Mouse (Mus musculus) embryonic facial prominence, embryonic 12.5 days (tissue): ENCODE data around the gene Coa5. TPM values are rescaled to one million over a fixed set of nuclear protein-coding genes. Genes with fewer than 3 reads are reported as not detected.

Experiments used
- ATAC-seq: fragments of 200-750 bp; cut with Nextera tagmentation; 2 replicates; pipeline ENCODE4 v1.8.0; 2017; ENCODE audit not compliant: insufficient number of reproducible peaks, insufficient read depth, low FRiP score, low TSS enrichment
- H3K27ac ChIP-seq: fragments of 300-500 bp; sonication (generic); 2 replicates; pipeline ENCODE4 v1.5.1; 2016; ENCODE audit warnings: mild to moderate bottlenecking
- H3K27me3 ChIP-seq: fragments of 300-500 bp; sonication (generic); 2 replicates; pipeline ENCODE4 v1.6.1; 2016; ENCODE audit warnings: mild to moderate bottlenecking, moderate library complexity
- H3K36me3 ChIP-seq: fragments of 300-500 bp; sonication (generic); 2 replicates; pipeline ENCODE4 v1.6.1; 2016; ENCODE audit warnings: mild to moderate bottlenecking
- H3K4me1 ChIP-seq: fragments of 300-500 bp; sonication (generic); 2 replicates; pipeline ENCODE4 v1.6.1; 2016
- H3K4me2 ChIP-seq: fragments of 300-500 bp; sonication (generic); replicated peaks from 2 replicates; pipeline ENCODE4 v1.6.1; 2016; ENCODE audit warnings: mild to moderate bottlenecking, moderate library complexity
- H3K4me3 ChIP-seq: fragments of 300-500 bp; sonication (generic); 2 replicates; pipeline ENCODE4 v1.5.1; 2016; ENCODE audit warnings: mild to moderate bottlenecking
- H3K9ac ChIP-seq: fragments of 300-500 bp; sonication (generic); 2 replicates; pipeline ENCODE4 v1.6.1; 2016; ENCODE audit warnings: mild to moderate bottlenecking, moderate library complexity
- H3K9me3 ChIP-seq: fragments of 300-500 bp; sonication (generic); 2 replicates; pipeline ENCODE4 v1.6.1; 2016; ENCODE audit warnings: mild to moderate bottlenecking, moderate library complexity
- WGBS: fragments of 180-500 bp; shearing (Covaris S2); methylation state at CpG from one replicate; pipeline ENCODE4 v1.1.7; 2016; 5-methylcytosine and 5-hydroxymethylcytosine counted together
- polyA plus RNA-seq: library from polyadenylated mRNA; unstranded; fragments of >200 nt; fragmentation: Nextera tagmentation; extraction: Ambion mirVana; gene quantifications from 2 replicates; pipeline ENCODE4 v1.2.1, GENCODE M21; 2016

Coa5 gene
- 49.5 and 52.7 TPM in 2 replicates for polyA plus RNA-seq

GRCm38 (mm10) chr1:37429366-37430296 lies at the start of gene Coa5, which contains the start of gene Unc50:
Gene Coa5, minus strand, starts transcription at chr1:37430103.
Gene Unc50, plus strand, starts transcription at chr1:37430139.
- Histone ChIP-seq H3K9me3 (no peaks in the 10 kb centered on the region), H3K27me3 (no peaks in the 10 kb centered on the region), H3K36me3 (peaks cover 46% of the 10 kb centered on the region), H3K9ac (peak within 1 kb of the TSS; percentile 91), H3K4me1 (peaks cover 23% of the 10 kb centered on the region), H3K4me2 (peak within 1 kb of the TSS; percentile 74), H3K27ac (peak within 1 kb of the TSS; percentile 55; the same call in 1 of the 2 replicates), H3K4me3 (peak within 1 kb of the TSS; percentile 91)
- ATAC-seq: peak; percentile 98
- 4% methylated on average over 57 of the region's 57 CpGs for WGBS

GRCm38 (mm10) chr1:37479074-37479473 lies 49.2 kb upstream of the Coa5 start:
- Histone ChIP-seq H3K4me2 (no peak overlapping the region), H3K9me3 (no peaks in the 10 kb centered on the region), H3K27me3 (no peaks in the 10 kb centered on the region), H3K4me3 (no peak overlapping the region), H3K36me3 (no peaks in the 10 kb centered on the region), H3K9ac (no peak overlapping the region), H3K4me1 (no peaks in the 10 kb centered on the region), H3K27ac (no peak overlapping the region)
- 80% methylated on average over 9 of the region's 9 CpGs for WGBS
- no peak for ATAC-seq

- Histone ChIP-seq H3K27me3 (no peaks in the 10 kb centered on the region), H3K4me3 (no peak overlapping the region), H3K36me3 (no peaks in the 10 kb centered on the region), H3K27ac (no peak overlapping the region), H3K9ac (no peak overlapping the region), H3K9me3 (no peaks in the 10 kb centered on the region), H3K4me1 (no peaks in the 10 kb centered on the region), H3K4me2 (no peak overlapping the region)
- 79% methylated on average over 7 of the region's 7 CpGs for WGBS
- no peak for ATAC-seq
These were observed 48.5 kb upstream of the Coa5 start for GRCm38 (mm10) chr1:37478416-37478815.

GRCm38 (mm10) chr1:37477928-37478327 lies 48.0 kb upstream of the Coa5 start:
- no peaks in the 10 kb centered on the region for H3K36me3 ChIP-seq
- no peak overlapping the region for H3K4me2 ChIP-seq
- H3K4me1 ChIP-seq: no peaks in the 10 kb centered on the region
- H3K27ac ChIP-seq: no peak overlapping the region
- H3K27me3 ChIP-seq: no peaks in the 10 kb centered on the region
- no peak overlapping the region for H3K4me3 ChIP-seq
- ATAC-seq: no peak
- no peak overlapping the region for H3K9ac ChIP-seq
- 79% methylated on average over 5 of the region's 5 CpGs for WGBS
- H3K9me3 ChIP-seq: no peaks in the 10 kb centered on the region

GRCm38 (mm10) chr1:37477250-37477649 lies 47.3 kb upstream of the Coa5 start:
- no peak overlapping the region for H3K27ac ChIP-seq
- no peaks in the 10 kb centered on the region for H3K4me1 ChIP-seq
- no peak overlapping the region for H3K9ac ChIP-seq
- 85% methylated on average over 5 of the region's 5 CpGs for WGBS
- H3K4me2 ChIP-seq: no peak overlapping the region
- no peak for ATAC-seq
- H3K9me3 ChIP-seq: no peaks in the 10 kb centered on the region
- no peaks in the 10 kb centered on the region for H3K27me3 ChIP-seq
- H3K4me3 ChIP-seq: no peak overlapping the region
- no peaks in the 10 kb centered on the region for H3K36me3 ChIP-seq

GRCm38 (mm10) chr1:37475312-37475711 lies 45.4 kb upstream of the Coa5 start:
- no peak overlapping the region for H3K27ac ChIP-seq
- H3K9me3 ChIP-seq: no peaks in the 10 kb centered on the region
- no peaks in the 10 kb centered on the region for H3K36me3 ChIP-seq
- no peak for ATAC-seq
- H3K4me3 ChIP-seq: no peak overlapping the region
- WGBS: 82% methylated on average over 3 of the region's 3 CpGs
- H3K4me2 ChIP-seq: no peak overlapping the region
- no peaks in the 10 kb centered on the region for H3K4me1 ChIP-seq
- no peak overlapping the region for H3K9ac ChIP-seq
- H3K27me3 ChIP-seq: no peaks in the 10 kb centered on the region

- ATAC-seq: no peak
- 90% methylated on average over 6 of the region's 6 CpGs for WGBS
- no peaks in the 10 kb centered on the region for H3K36me3 ChIP-seq
These were observed 44.8 kb upstream of the Coa5 start for GRCm38 (mm10) chr1:37474634-37475190.

GRCm38 (mm10) chr1:37474046-37474445 lies 44.1 kb upstream of the Coa5 start:
- H3K9me3 ChIP-seq: no peaks in the 10 kb centered on the region
- no peak overlapping the region for H3K27ac ChIP-seq
- ATAC-seq: no peak
- no peak overlapping the region for H3K4me3 ChIP-seq
- WGBS: 83% methylated on average over 8 of the region's 8 CpGs
- H3K4me2 ChIP-seq: no peak overlapping the region
- no peaks in the 10 kb centered on the region; the same call in 1 of the 2 replicates for H3K4me1 ChIP-seq
- H3K36me3 ChIP-seq: no peaks in the 10 kb centered on the region
- H3K27me3 ChIP-seq: no peaks in the 10 kb centered on the region
- no peak overlapping the region for H3K9ac ChIP-seq

More at GRCm38 (mm10) chr1:37474634-37475190, 44.8 kb upstream of the Coa5 start:
- Histone ChIP-seq H3K9ac (no peak overlapping the region), H3K27ac (no peak overlapping the region), H3K4me1 (no peaks in the 10 kb centered on the region; the same call in 1 of the 2 replicates), H3K9me3 (no peaks in the 10 kb centered on the region), H3K4me2 (no peak overlapping the region), H3K27me3 (no peaks in the 10 kb centered on the region), H3K4me3 (no peak overlapping the region)

- 77% methylated on average over 10 of the region's 10 CpGs for WGBS
- no peak for ATAC-seq
These were observed 43.3 kb upstream of the Coa5 start for GRCm38 (mm10) chr1:37473251-37473650.

GRCm38 (mm10) chr1:37471179-37472148 lies 41.6 kb upstream of the Coa5 start:
- no peak overlapping the region for H3K4me2 ChIP-seq
- no peaks in the 10 kb centered on the region for H3K36me3 ChIP-seq
- no peaks in the 10 kb centered on the region for H3K27me3 ChIP-seq
- no peak overlapping the region for H3K4me3 ChIP-seq
- no peaks in the 10 kb centered on the region; the same call in 1 of the 2 replicates for H3K4me1 ChIP-seq
- no peak overlapping the region for H3K9ac ChIP-seq
- no peak overlapping the region for H3K27ac ChIP-seq
- ATAC-seq: no peak
- 74% methylated on average over 6 of the region's 6 CpGs for WGBS
- H3K9me3 ChIP-seq: 0 out of 2 replicates have a peak, but pooled peaks cover 3% of the 10 kb centered on the region

More at GRCm38 (mm10) chr1:37473251-37473650, 43.3 kb upstream of the Coa5 start:
- Histone ChIP-seq H3K4me2 (no peak overlapping the region), H3K27me3 (no peaks in the 10 kb centered on the region), H3K27ac (no peak overlapping the region), H3K4me1 (no peaks in the 10 kb centered on the region; the same call in 1 of the 2 replicates), H3K36me3 (no peaks in the 10 kb centered on the region), H3K4me3 (no peak overlapping the region), H3K9ac (no peak overlapping the region), H3K9me3 (0 out of 2 replicates have a peak, but pooled peaks cover 3% of the 10 kb centered on the region)

GRCm38 (mm10) chr1:37469007-37469406 lies 39.1 kb upstream of the Coa5 start:
- Histone ChIP-seq H3K27ac (no peak overlapping the region), H3K4me3 (no peak overlapping the region), H3K27me3 (no peaks in the 10 kb centered on the region), H3K9me3 (0 out of 2 replicates have a peak, but pooled peaks cover 3% of the 10 kb centered on the region), H3K4me1 (no peaks in the 10 kb centered on the region; the same call in 1 of the 2 replicates), H3K9ac (no peak overlapping the region), H3K4me2 (no peak overlapping the region), H3K36me3 (no peaks in the 10 kb centered on the region)
- 88% methylated on average over 5 of the region's 5 CpGs for WGBS
- no peak for ATAC-seq
